Mouse (Mus musculus) intestine, embryonic 14.5 days (tissue): ENCODE data around the gene Syncrip. TPM values are rescaled to one million over a fixed set of nuclear protein-coding genes. Genes with fewer than 3 reads are reported as not detected.

ENCODE experiments used
- ATAC-seq: fragments of 200-750 bp; cut with Nextera tagmentation; replicated peaks from 2 replicates; pipeline ENCODE4 v1.8.0; 2017; ENCODE audit warnings: low read depth, moderate number of reproducible peaks, moderate TSS enrichment, moderate library complexity; ENCODE audit not compliant: low FRiP score, low TSS enrichment
- DNase-seq: peaks from one replicate; pipeline ENCODE4 v3.0.0-alpha.2; 2018; ENCODE audit warnings: low spot score
- H3K27ac ChIP-seq: fragments of 300-500 bp; sonication (generic); 2 replicates; pipeline ENCODE4 v1.5.1; 2014; ENCODE audit warnings: low read depth, mild to moderate bottlenecking, control low read depth
- H3K27me3 ChIP-seq: fragments of 300-500 bp; sonication (generic); replicated peaks from 2 replicates; pipeline ENCODE4 v1.6.1; 2014; ENCODE audit warnings: low read length, control low read depth; ENCODE audit not compliant: control insufficient read depth, insufficient read depth
- H3K36me3 ChIP-seq: fragments of 300-500 bp; sonication (generic); 2 replicates; pipeline ENCODE4 v1.6.1; 2014; ENCODE audit warnings: low read length, control low read depth; ENCODE audit not compliant: control insufficient read depth, insufficient read depth
- H3K4me1 ChIP-seq: fragments of 300-500 bp; sonication (generic); replicated peaks from 2 replicates; pipeline ENCODE4 v1.6.1; 2014; ENCODE audit warnings: low read length, control low read depth, mixed read lengths; ENCODE audit not compliant: control insufficient read depth, insufficient read depth
- H3K4me2 ChIP-seq: fragments of 300-500 bp; sonication (generic); 2 replicates; pipeline ENCODE4 v1.6.1; 2014; ENCODE audit warnings: low read length
- H3K4me3 ChIP-seq: fragments of 300-500 bp; sonication (generic); 2 replicates; pipeline ENCODE4 v1.5.1; 2014; ENCODE audit warnings: low read depth, low read length, control low read depth, mixed read lengths
- H3K9ac ChIP-seq: fragments of 300-500 bp; sonication (generic); 2 replicates; pipeline ENCODE4 v1.6.1; 2014; ENCODE audit warnings: mild to moderate bottlenecking, low read length
- H3K9me3 ChIP-seq: fragments of 300-500 bp; sonication (generic); 2 replicates; pipeline ENCODE4 v1.6.1; 2016; ENCODE audit warnings: low read length, control low read depth; ENCODE audit not compliant: control insufficient read depth
- WGBS: fragments of 180-500 bp; shearing (Covaris S2); extraction: QIAGEN DNeasy Blood & Tissue Kit; methylation state at CpG from one replicate; pipeline ENCODE4 v1.1.7; 2014; 5-methylcytosine and 5-hydroxymethylcytosine counted together
- polyA plus RNA-seq: library from polyadenylated mRNA; unstranded; fragments of >200 nt; fragmentation: Nextera tagmentation; extraction: Ambion mirVana; gene quantifications from 2 replicates; pipeline ENCODE4 v1.2.1, GENCODE M21; 2014

Syncrip gene
- polyA plus RNA-seq, 1 experiment from 2014 or later: 104 TPM

DNA sequence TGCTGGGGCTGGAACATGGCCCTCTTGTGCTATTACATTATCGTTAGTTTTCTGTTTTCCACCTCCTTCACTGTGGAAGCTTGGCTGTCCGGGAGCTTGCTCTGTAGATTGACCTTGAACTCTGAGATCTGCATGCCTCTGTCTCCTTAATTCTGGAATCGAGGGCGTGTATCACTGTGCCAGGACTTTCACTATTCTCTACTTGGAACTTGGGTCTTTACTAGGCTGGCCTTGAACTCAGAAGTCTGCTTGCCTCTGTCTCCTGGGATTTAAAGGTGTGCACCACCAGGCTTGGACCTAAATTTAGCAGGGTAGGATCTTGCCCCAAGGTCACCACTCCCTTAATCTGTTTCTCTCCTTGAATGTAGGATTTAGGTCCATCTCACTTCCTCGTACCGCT is 19.5 kb upstream of the Syncrip start:
- no peak for DNase-seq
- H3K36me3 ChIP-seq: no peaks in the 10 kb centered on the region

DNA sequence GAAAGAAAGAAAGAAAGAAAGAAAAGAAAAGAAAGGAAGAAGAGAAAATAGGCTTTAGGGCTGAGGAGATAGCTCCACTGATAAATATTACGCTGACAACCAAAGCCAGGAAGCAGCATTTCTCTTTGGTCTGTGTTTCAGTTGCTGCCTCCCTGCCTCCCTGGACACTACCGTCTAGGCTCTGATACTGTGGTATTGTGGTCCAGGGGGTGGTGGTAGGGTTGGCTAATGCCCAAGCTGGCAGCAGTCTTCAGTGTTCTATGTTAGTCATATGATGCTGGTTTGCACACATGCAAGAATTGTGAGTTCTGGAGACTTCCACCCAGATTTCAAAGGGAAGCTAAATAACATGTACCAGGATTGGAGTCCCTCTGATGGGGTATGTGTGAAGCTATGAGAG is 17.7 kb upstream of the Syncrip start:
- H3K27me3 ChIP-seq: no peaks in the 10 kb centered on the region
- no peak overlapping the region for H3K27ac ChIP-seq
- WGBS: 76% methylated on average over 2 of the region's 2 CpGs
- ATAC-seq: no peak
- no peak overlapping the region for H3K4me3 ChIP-seq
- H3K9ac ChIP-seq: no peak overlapping the region
- DNase-seq: no peak
- H3K36me3 ChIP-seq: no peaks in the 10 kb centered on the region
- H3K4me1 ChIP-seq: no peaks in the 10 kb centered on the region
- no peak overlapping the region for H3K4me2 ChIP-seq
- no peaks in the 10 kb centered on the region for H3K9me3 ChIP-seq

More for the DNA sequence above, 19.5 kb upstream of the Syncrip start:
- Histone ChIP-seq H3K27ac (no peak overlapping the region), H3K4me3 (no peak overlapping the region), H3K4me2 (no peak overlapping the region), H3K27me3 (no peaks in the 10 kb centered on the region), H3K9ac (no peak overlapping the region), H3K9me3 (no peaks in the 10 kb centered on the region), H3K4me1 (no peaks in the 10 kb centered on the region)
- ATAC-seq: no peak
- 83% methylated on average over 6 of the region's 6 CpGs for WGBS

DNA sequence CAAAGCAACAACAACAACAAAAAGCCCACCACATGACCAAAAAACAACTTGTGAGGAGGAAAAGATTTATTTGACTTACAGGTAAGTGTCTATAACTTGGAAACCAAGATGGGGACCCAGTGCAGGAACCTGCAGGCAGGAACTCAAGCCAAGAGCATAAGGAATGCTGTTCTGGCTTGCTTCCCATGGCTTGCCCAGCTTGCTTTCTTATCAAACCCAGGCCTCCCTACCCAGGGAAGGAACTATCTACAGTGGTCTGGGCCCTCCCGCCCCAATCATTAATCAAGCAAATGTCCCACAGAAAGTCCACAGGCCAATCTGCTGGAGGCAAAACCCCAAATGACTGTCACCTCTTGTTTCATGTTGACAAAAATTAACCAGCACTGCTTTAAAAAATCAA is 10.1 kb upstream of the Syncrip start:
- Histone ChIP-seq H3K36me3 (no peaks in the 10 kb centered on the region), H3K4me3 (no peak overlapping the region), H3K9me3 (no peaks in the 10 kb centered on the region), H3K4me1 (no peaks in the 10 kb centered on the region), H3K27ac (no peak overlapping the region), H3K4me2 (no peak overlapping the region), H3K27me3 (no peaks in the 10 kb centered on the region), H3K9ac (no peak overlapping the region)
- DNase-seq: no peak
- ATAC-seq: no peak
- 54% methylated on average over 1 of the region's 1 CpGs for WGBS

DNA sequence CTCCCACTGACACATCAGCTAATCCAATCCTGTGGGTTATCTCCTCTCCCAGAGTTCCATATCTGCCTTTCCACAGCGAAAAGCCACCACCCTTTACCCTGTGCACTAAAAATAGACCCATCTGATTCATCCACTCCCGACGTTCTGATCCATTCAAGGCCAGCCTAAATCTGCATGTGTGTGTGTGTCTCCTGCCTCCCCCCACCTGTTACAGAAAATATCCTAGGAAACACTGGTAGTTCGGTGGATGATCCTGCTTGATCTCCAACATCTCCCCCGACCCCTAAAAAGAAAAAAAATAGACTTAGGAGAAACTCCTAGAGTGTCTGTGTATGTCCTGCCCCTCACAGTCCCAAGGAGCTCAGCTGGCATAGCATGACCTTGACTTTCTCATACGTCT is 2.2 kb upstream of the Syncrip start:
- WGBS: 55% methylated on average over 6 of the region's 6 CpGs
- Histone ChIP-seq H3K4me1 (0 out of 2 replicates have a peak, but pooled peaks cover 12% of the 10 kb centered on the region), H3K9ac (no peak overlapping the region), H3K27me3 (no peaks in the 10 kb centered on the region), H3K36me3 (0 out of 2 replicates have a peak, but pooled peaks cover 3% of the 10 kb centered on the region), H3K4me2 (no peak overlapping the region), H3K9me3 (no peaks in the 10 kb centered on the region), H3K27ac (no peak overlapping the region), H3K4me3 (no peak overlapping the region)
- no peak for DNase-seq
- ATAC-seq: no peak

DNA sequence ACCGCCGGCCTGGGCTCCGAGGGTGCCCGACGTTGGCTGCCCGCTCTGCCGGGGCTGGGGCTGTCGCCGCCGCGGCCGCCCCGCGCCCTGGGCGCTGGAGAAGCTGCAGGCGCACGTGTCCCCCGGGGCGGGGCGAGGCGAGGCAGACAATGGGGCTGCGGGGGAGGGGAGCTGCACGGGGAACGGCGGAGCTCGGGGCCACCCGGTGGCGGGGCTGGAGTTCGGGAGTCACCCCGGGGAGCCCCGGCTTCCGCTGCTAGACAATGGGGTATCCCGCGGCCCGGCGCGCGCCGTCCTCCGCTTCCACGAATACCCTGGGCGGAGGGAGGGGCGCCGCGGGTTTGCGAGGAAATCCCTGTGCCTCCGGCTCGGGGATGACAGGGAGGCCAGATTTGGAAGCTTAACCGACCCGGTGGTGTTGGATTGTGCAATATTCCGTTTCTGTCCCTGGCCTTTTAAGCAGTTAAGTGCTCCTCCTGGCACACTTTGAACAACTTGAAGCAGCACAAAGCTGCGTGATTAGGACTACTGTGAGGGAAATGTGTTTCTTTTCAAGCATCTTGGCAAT is 539 bp upstream of the Syncrip start:
- H3K27me3 ChIP-seq: no peaks in the 10 kb centered on the region

DNA sequence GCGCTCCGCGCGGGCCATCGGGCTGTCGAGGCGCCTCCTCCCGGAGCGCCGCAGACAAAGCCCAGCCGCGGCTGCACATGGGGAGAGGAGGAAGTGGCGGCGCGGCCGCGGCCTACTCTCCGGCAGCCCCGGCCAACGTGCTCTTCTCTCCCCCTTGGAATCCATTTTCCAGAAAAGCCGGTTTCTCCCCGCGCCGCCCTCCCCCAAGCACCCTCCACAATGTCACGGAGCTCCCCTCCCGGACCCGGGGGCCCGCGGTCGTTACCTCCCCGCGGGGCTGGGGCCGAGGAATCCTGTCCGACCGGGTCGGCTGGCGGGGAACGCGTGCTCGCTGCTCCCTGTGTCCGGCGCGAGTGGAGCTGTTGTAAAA is 598 bp downstream of the Syncrip start:
- no peaks in the 10 kb centered on the region for H3K9me3 ChIP-seq
- ATAC-seq: no peak
- peak; percentile 87 for DNase-seq
- H3K4me1 ChIP-seq: peaks cover 15% of the 10 kb centered on the region; the same call in 1 of the 2 replicates
- peak overlapping the region; percentile 96 for H3K4me3 ChIP-seq
- 0% methylated on average over 19 of the region's 43 CpGs for WGBS
- H3K9ac ChIP-seq: peak overlapping the region; percentile 98
- H3K27me3 ChIP-seq: no peaks in the 10 kb centered on the region
- H3K4me2 ChIP-seq: peak overlapping the region; percentile 67; the same call in 1 of the 2 replicates
- peak overlapping the region; percentile 97 for H3K27ac ChIP-seq
- peaks cover 29% of the 10 kb centered on the region for H3K36me3 ChIP-seq

More for the DNA sequence above, 539 bp upstream of the Syncrip start:
- Histone ChIP-seq H3K9me3 (no peaks in the 10 kb centered on the region), H3K36me3 (peaks cover 18% of the 10 kb centered on the region), H3K4me3 (peak overlapping the region; percentile 96), H3K9ac (peak overlapping the region; percentile 80), H3K4me1 (peaks cover 15% of the 10 kb centered on the region; the same call in 1 of the 2 replicates), H3K27ac (peak overlapping the region; percentile 97), H3K4me2 (peak overlapping the region; percentile 51)
- DNase-seq: peak; percentile 95
- under 1% methylated on average over 37 of the region's 52 CpGs for WGBS
- no peak for ATAC-seq

DNA sequence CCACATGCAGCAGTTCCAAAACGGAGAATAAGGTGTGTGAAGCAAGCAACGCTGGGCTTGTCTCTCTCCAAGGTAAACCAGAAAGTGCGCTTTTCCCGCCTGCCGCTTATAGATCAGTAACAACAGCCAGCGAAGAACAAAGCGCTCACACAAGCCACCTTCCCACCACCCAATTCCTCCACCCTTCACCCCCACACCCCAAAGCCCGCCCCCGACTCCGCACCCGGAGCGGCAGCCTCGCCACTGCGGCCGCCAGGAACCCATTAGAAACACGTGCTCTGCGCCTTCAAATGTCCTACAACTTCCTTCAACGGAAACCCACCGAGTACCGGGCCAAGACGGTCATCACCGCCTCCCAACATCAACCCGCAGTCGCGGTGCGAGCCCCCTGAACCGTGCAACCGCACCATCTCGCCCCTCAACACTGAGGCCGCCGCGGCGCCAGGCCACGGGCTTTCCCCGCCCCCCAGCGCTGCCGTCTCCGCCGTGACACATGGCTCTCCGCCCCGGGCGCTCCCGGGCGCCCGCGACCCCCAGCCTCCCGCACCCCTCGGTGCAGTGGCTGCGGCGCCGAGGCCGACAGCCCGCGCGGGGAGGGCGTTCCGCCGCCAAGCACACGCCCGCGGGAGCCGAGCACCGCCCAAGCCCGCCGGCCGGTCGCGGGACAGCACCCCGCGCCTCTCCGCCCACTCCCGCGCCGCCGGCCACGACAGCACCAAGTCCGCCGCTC is 1.1 kb downstream of the Syncrip start:
- no peaks in the 10 kb centered on the region for H3K9me3 ChIP-seq
- peak overlapping the region; percentile 98 for H3K9ac ChIP-seq
- H3K4me1 ChIP-seq: peaks cover 15% of the 10 kb centered on the region; the same call in 1 of the 2 replicates
- H3K4me2 ChIP-seq: peak overlapping the region; percentile 67
- H3K27me3 ChIP-seq: no peaks in the 10 kb centered on the region
- peak; percentile 74 for DNase-seq
- H3K27ac ChIP-seq: peak overlapping the region; percentile 97
- WGBS: under 1% methylated on average over 77 of the region's 78 CpGs
- peak overlapping the region; percentile 96 for H3K4me3 ChIP-seq
- peak; percentile 13 for ATAC-seq
- H3K36me3 ChIP-seq: peaks cover 35% of the 10 kb centered on the region

DNA sequence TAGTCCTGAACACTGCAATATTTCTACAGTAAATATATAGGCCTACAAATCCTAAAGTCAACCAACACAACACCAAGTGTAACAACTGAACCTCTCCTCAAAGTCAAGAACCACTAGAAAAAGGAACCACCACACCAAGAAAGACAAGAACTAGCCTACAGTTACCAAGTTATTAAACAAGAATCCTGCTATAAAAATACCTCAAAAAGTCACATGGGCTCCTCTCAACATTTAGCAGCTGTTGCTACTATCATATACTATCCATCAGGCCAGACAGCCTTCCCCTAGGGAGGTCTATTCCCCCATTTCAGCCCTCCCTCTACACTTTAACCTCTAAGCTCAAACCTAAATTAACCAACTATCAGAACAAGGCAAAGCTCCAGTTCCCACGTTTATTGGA is 2.3 kb downstream of the Syncrip start:
- DNase-seq (no peak), ATAC-seq (no peak)
- peaks cover 46% of the 10 kb centered on the region for H3K36me3 ChIP-seq
- H3K4me3 ChIP-seq: peak overlapping the region; percentile 96
- H3K4me2 ChIP-seq: peak overlapping the region; percentile 67
- peaks cover 15% of the 10 kb centered on the region; the same call in 1 of the 2 replicates for H3K4me1 ChIP-seq
- H3K27ac ChIP-seq: no peak overlapping the region
- H3K9me3 ChIP-seq: no peaks in the 10 kb centered on the region
- 0% methylated on average over 1 of the region's 1 CpGs for WGBS
- H3K27me3 ChIP-seq: no peaks in the 10 kb centered on the region
- H3K9ac ChIP-seq: peak overlapping the region; percentile 98; the same call in 1 of the 2 replicates
